8 mouse cellular contexts compared by ENCODE assay signal in genomic region chr19:5756321-5756985, GRCm38 (mm10). TPM values are rescaled to one million over a fixed set of nuclear protein-coding genes. Genes with fewer than 3 reads are reported as not detected.
DNase-seq lines count a peak whose midpoint lies in the region; ATAC-seq lines count a peak whose summit lies in the region.

No protein-coding gene starts in this region.

- 14% methylated on average over 29 of the region's 29 CpGs for WGBS in kidney, embryonic 15.5 days
- WGBS in forebrain, embryonic 12.5 days: 6% methylated on average over 29 of the region's 29 CpGs
- 6% methylated on average over 26 of the region's 29 CpGs for WGBS in midbrain, embryonic 11.5 days

- no peak for DNase-seq in kidney, postnatal 36 days
- DNase-seq in layer of hippocampus, adult 9-10 months (ENCODE audit: low spot score): peak; percentile 42
- peak; percentile 90 for DNase-seq in midbrain, embryonic 11.5 days (ENCODE audit: low spot score, missing footprints)
- no peak for DNase-seq in c-Kit-positive CD71-positive TER-119-positive erythroid progenitor cells, embryonic 14.5 days (ENCODE audit: low spot score)
- no peak for DNase-seq in thymus, postnatal 0 days (ENCODE audit: low spot score)
- DNase-seq in kidney, postnatal 25 days: no peak

- H3K4me2 ChIP-seq in kidney, embryonic 15.5 days: peak overlapping the region; percentile 58
- H3K4me2 ChIP-seq in forebrain, embryonic 12.5 days: peak overlapping the region; percentile 42
- peak overlapping the region; percentile 45 for H3K4me2 ChIP-seq in midbrain, embryonic 11.5 days

- peak overlapping the region; percentile 25 for H3K4me3 ChIP-seq in kidney, embryonic 15.5 days (replicated peaks)
- H3K4me3 ChIP-seq in forebrain, embryonic 12.5 days (replicated peaks): peak overlapping the region; percentile 28
- peak overlapping the region; percentile 18; the same call in 1 of the 2 replicates for H3K4me3 ChIP-seq in midbrain, embryonic 11.5 days (ENCODE audit: low read depth, low read length)

- no peak overlapping the region for H3K27ac ChIP-seq in kidney, embryonic 15.5 days
- H3K27ac ChIP-seq in forebrain, embryonic 12.5 days: no peak overlapping the region
- no peak overlapping the region for H3K27ac ChIP-seq in midbrain, embryonic 11.5 days (ENCODE audit: low read depth, low read length)

- peaks cover 44% of the 10 kb centered on the region for H3K27me3 ChIP-seq in kidney, embryonic 15.5 days
- peaks cover 76% of the 10 kb centered on the region for H3K27me3 ChIP-seq in forebrain, embryonic 12.5 days
- H3K27me3 ChIP-seq in midbrain, embryonic 11.5 days (ENCODE audit: control insufficient read depth, insufficient read depth, low read length): peaks cover 32% of the 10 kb centered on the region

- peaks cover 45% of the 10 kb centered on the region for H3K36me3 ChIP-seq in kidney, embryonic 15.5 days
- H3K36me3 ChIP-seq in forebrain, embryonic 12.5 days (replicated peaks): peaks cover 43% of the 10 kb centered on the region
- H3K36me3 ChIP-seq in midbrain, embryonic 11.5 days (ENCODE audit: control insufficient read depth, insufficient read depth, low read length): peaks cover 6% of the 10 kb centered on the region

- ATAC-seq in kidney, embryonic 15.5 days (replicated peaks; ENCODE audit: low FRiP score): peak; percentile 38; the same call in 1 of the 2 replicates
- 0 out of 2 replicates have a peak, but pooled peaks have one; percentile 57 for ATAC-seq in forebrain, embryonic 12.5 days (ENCODE audit: low FRiP score)
- peak; percentile 22; the same call in 1 of the 2 replicates for ATAC-seq in midbrain, embryonic 11.5 days (ENCODE audit: low FRiP score)

- H3K9ac ChIP-seq in kidney, embryonic 15.5 days: peak overlapping the region; percentile 21; the same call in 1 of the 2 replicates
- H3K9ac ChIP-seq in forebrain, embryonic 12.5 days: peak overlapping the region; percentile 51
- peak overlapping the region; percentile 56 for H3K9ac ChIP-seq in midbrain, embryonic 11.5 days (ENCODE audit: low read length)

- H3K9me3 ChIP-seq in kidney, embryonic 15.5 days (replicated peaks): no peaks in the 10 kb centered on the region
- no peaks in the 10 kb centered on the region for H3K9me3 ChIP-seq in forebrain, embryonic 12.5 days
- H3K9me3 ChIP-seq in midbrain, embryonic 11.5 days (ENCODE audit: control insufficient read depth, low read length): no peaks in the 10 kb centered on the region

- peaks cover 22% of the 10 kb centered on the region for H3K4me1 ChIP-seq in kidney, embryonic 15.5 days
- peaks cover 19% of the 10 kb centered on the region for H3K4me1 ChIP-seq in forebrain, embryonic 12.5 days
- peaks cover 13% of the 10 kb centered on the region for H3K4me1 ChIP-seq in midbrain, embryonic 11.5 days (ENCODE audit: control insufficient read depth, insufficient read depth, low read length)

RNA-seq across cellular contexts. Expression of gene Scyl1, which starts 14.8 kb away (rescaled TPM):
- polyA plus RNA-seq in kidney, embryonic 15.5 days (2015; fragmentation: Nextera tagmentation; extraction: Ambion mirVana): 69.6 and 76.0 TPM in 2 replicates
- 63.4 and 65.3 TPM in 2 replicates for polyA plus RNA-seq in forebrain, embryonic 12.5 days (2016; fragmentation: Nextera tagmentation; extraction: Ambion mirVana)
- polyA plus RNA-seq in midbrain, embryonic 11.5 days (2014; fragmentation: Nextera tagmentation; extraction: Ambion mirVana): 48.2 and 58.6 TPM in 2 replicates
- 38.0 and 40.9 TPM in 2 replicates for polyA plus RNA-seq in thymus, postnatal 0 days (2015; fragmentation: Nextera tagmentation; extraction: Ambion mirVana)

RNA-seq across cellular contexts. Expression of gene Ltbp3, which starts 15.7 kb away (rescaled TPM):
- 18.5 and 18.8 TPM in 2 replicates for polyA plus RNA-seq in kidney, embryonic 15.5 days (2015; fragmentation: Nextera tagmentation; extraction: Ambion mirVana)
- polyA plus RNA-seq in forebrain, embryonic 12.5 days (2016; fragmentation: Nextera tagmentation; extraction: Ambion mirVana): 10.0 and 12.0 TPM in 2 replicates
- polyA plus RNA-seq in midbrain, embryonic 11.5 days (2014; fragmentation: Nextera tagmentation; extraction: Ambion mirVana): 4.8 and 6.0 TPM in 2 replicates
- 9.7 and 10.2 TPM in 2 replicates for polyA plus RNA-seq in thymus, postnatal 0 days (2015; fragmentation: Nextera tagmentation; extraction: Ambion mirVana)

RNA-seq across cellular contexts. Expression of gene Fam89b, which starts 27.0 kb away (rescaled TPM):
- 89.0 and 91.4 TPM in 2 replicates for polyA plus RNA-seq in kidney, embryonic 15.5 days (2015; fragmentation: Nextera tagmentation; extraction: Ambion mirVana)
- polyA plus RNA-seq in forebrain, embryonic 12.5 days (2016; fragmentation: Nextera tagmentation; extraction: Ambion mirVana): 170 and 172 TPM in 2 replicates
- polyA plus RNA-seq in midbrain, embryonic 11.5 days (2014; fragmentation: Nextera tagmentation; extraction: Ambion mirVana): 157 and 158 TPM in 2 replicates
- 91.8 and 92.5 TPM in 2 replicates for polyA plus RNA-seq in thymus, postnatal 0 days (2015; fragmentation: Nextera tagmentation; extraction: Ambion mirVana)

RNA-seq across cellular contexts. Expression of gene Ehbp1l1, which starts 30.3 kb away (rescaled TPM):
- 20.5 and 25.9 TPM in 2 replicates for polyA plus RNA-seq in kidney, embryonic 15.5 days (2015; fragmentation: Nextera tagmentation; extraction: Ambion mirVana)
- 6.1 and 6.7 TPM in 2 replicates for polyA plus RNA-seq in forebrain, embryonic 12.5 days (2016; fragmentation: Nextera tagmentation; extraction: Ambion mirVana)
- 5.3 and 5.4 TPM in 2 replicates for polyA plus RNA-seq in midbrain, embryonic 11.5 days (2014; fragmentation: Nextera tagmentation; extraction: Ambion mirVana)
- 17.6 TPM in 2 replicates for polyA plus RNA-seq in thymus, postnatal 0 days (2015; fragmentation: Nextera tagmentation; extraction: Ambion mirVana)

RNA-seq across cellular contexts. Expression of gene Kcnk7, which starts 52.3 kb away (rescaled TPM):
- polyA plus RNA-seq in kidney, embryonic 15.5 days (2015; fragmentation: Nextera tagmentation; extraction: Ambion mirVana): 0.15 and 0.38 TPM in 2 replicates
- polyA plus RNA-seq in forebrain, embryonic 12.5 days (2016; fragmentation: Nextera tagmentation; extraction: Ambion mirVana): 0.29 TPM in 1 of 2 replicates, not detected in the other
- not detected in 2 replicates for polyA plus RNA-seq in midbrain, embryonic 11.5 days (2014; fragmentation: Nextera tagmentation; extraction: Ambion mirVana)
- polyA plus RNA-seq in thymus, postnatal 0 days (2015; fragmentation: Nextera tagmentation; extraction: Ambion mirVana): 0.32 and 0.74 TPM in 2 replicates

Comparison
In these comparisons a context has a peak if more than half of its experiments do, and no peak if none do; other contexts are left out.
1. DNase-seq: peak in layer of hippocampus, adult 9-10 months (single experiment) and midbrain, embryonic 11.5 days (single experiment); none in kidney, postnatal 36 days (0 of 2), c-Kit-positive CD71-positive TER-119-positive erythroid progenitor cells, embryonic 14.5 days (single experiment), thymus, postnatal 0 days (single experiment) and kidney, postnatal 25 days (0 of 2).
2. Peak in every context shown above with its lines, with median percentiles within 50 percentile points of each other: ATAC-seq, H3K4me2 ChIP-seq, H3K4me3 ChIP-seq and H3K9ac ChIP-seq.